Mouse (Mus musculus) cerebellum, adult 2 months (tissue): Measurements from ENCODE around the gene Cryzl2.

ENCODE experiments used
- CTCF ChIP-seq: fragments of 200-500 bp; IDR thresholded peaks from 2 replicates; pipeline ENCODE4 v1.5.1; 2011; ENCODE audit warnings: low read depth, mild to moderate bottlenecking, control low read depth, low read length, moderate library complexity, borderline replicate concordance; ENCODE audit not compliant: insufficient read depth
- POLR2A ChIP-seq: fragments of 200-500 bp; IDR thresholded peaks from 2 replicates; pipeline ENCODE4 v1.6.1; 2011; ENCODE audit warnings: low read length, control low read depth, borderline replicate concordance; ENCODE audit not compliant: insufficient read depth

DNA sequence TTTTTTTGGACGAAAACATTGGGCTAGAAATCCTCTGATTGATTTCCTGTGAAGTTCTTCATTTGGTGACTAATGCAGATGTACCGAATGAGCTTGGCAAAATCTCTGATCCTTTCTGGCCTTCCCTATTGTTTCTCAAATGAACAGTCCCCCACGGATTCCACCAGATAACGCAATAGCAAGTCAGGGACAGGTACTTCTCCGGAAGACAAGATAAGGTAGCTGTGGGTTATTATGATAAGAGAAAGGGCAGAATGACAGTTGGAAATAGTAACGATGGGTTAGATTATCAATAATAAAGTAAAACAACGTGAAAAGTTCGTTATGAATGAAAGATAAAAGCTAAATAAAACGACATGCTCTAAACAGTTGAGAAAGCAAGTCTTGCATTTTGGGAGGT lies 55.2 kb downstream of the Cryzl2 start:
- TF ChIP-seq CTCF (no peak), POLR2A (no peak)
